20 mouse cellular contexts compared by ENCODE assay signal in the genomic region with DNA sequence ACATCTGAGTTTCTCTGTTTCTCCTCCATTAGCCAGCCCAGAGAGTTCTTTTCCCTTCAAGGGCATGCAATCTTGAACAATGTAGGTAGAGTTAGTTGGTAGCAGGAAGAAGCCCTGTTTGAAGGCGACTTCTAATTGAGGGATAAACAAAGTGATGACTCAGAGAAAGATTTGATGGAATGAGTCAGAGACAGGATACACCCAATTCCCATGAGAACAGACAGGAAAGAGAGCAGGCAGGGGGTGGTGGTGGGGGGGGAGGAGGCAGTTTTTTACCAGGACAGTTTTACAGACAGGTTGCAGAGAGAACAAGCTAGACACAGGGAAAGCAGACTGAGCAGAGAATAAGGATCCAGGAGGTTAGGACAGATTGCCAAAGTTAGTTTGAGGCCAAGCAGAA. TPM values are rescaled to one million over a fixed set of nuclear protein-coding genes. Genes with fewer than 3 reads are reported as not detected.
DNase-seq lines count a peak whose midpoint lies in the region; TF ChIP-seq lines count a peak whose summit lies in the region.
"Had no signal": no experiment of that assay in that cellular context is flagged by ENCODE, and none has a peak within 500 bp of the region (broad histone marks: within the 10 kb centered on the region; RNA-seq: fewer than 3 reads in every experiment).

No protein-coding gene starts in this region.

- no peak for TF ChIP-seq CTCF in cerebellum, adult 2 months (IDR thresholded peaks at IDR 0.05; ENCODE audit: borderline replicate concordance, insufficient read depth, low read depth, low read length)

- no peaks in the 10 kb centered on the region for H3K4me1 ChIP-seq in cerebellum, adult 2 months (ENCODE audit: control insufficient read depth, insufficient read depth, low read length)
- H3K4me1 ChIP-seq: embryonic facial prominence, embryonic 10.5 days; heart, embryonic 12.5 days; intestine, embryonic 15.5 days had no signal

- H3K4me3 ChIP-seq in cerebellum, adult 2 months (replicated peaks; ENCODE audit: insufficient read depth, low read depth, low read length): no peak overlapping the region
- H3K4me3 ChIP-seq: embryonic facial prominence, embryonic 10.5 days; erythroblast, embryonic 14.5 days; forebrain, embryonic 10.5 days; heart, embryonic 12.5 days; hindbrain, embryonic 10.5 days; intestine, embryonic 15.5 days had no signal

- no peaks in the 10 kb centered on the region; the same call in 1 of the 2 replicates for H3K27me3 ChIP-seq in cerebellum, adult 2 months (ENCODE audit: control insufficient read depth, insufficient read depth, low read length)
- H3K27me3 ChIP-seq: heart, embryonic 12.5 days; intestine, embryonic 15.5 days had no signal

- peak; percentile 80 for DNase-seq in 3134 (ENCODE audit: extremely low read depth, insufficient read length, low spot score)
- peak; percentile 88 for DNase-seq in 3T3-L1 (ENCODE audit: low read depth, low spot score)
- peak; percentile 33 for DNase-seq in MN1 (ENCODE audit: low spot score)
- DNase-seq in R1 (ENCODE audit: low read depth, low spot score): peak; percentile 71
- DNase-seq in urinary bladder, postnatal 36 days (ENCODE audit: low spot score in 2 of 2): no peak
- DNase-seq in cerebellum, adult 2 months: no peak
- no peak for DNase-seq in left cerebral cortex, adult 9 months (ENCODE audit: low spot score in 2 of 2)
- no peak for DNase-seq in heart, adult 11 months
- DNase-seq: adrenal gland, postnatal 14 days; cerebellum, adult 18-20 months; cerebellum, postnatal 10 days; gastrocnemius, postnatal 10 days had no signal

- 74% methylated on average over 1 of the region's 1 CpGs for WGBS in cerebellum, adult 2 months

- no peak overlapping the region for H3K27ac ChIP-seq in cerebellum, adult 2 months (ENCODE audit: insufficient read depth, low read length)
- H3K27ac ChIP-seq: embryonic facial prominence, embryonic 10.5 days; forebrain, embryonic 10.5 days; hindbrain, embryonic 10.5 days; hindbrain, embryonic 14.5 days; intestine, embryonic 15.5 days had no signal

- no peak for TF ChIP-seq POLR2A in cerebellum, adult 2 months (IDR thresholded peaks at IDR 0.05; ENCODE audit: borderline replicate concordance, insufficient read depth, low read length)

RNA-seq across cellular contexts. Expression of a gene that starts 29.0 kb away (rescaled TPM):
- polyA plus RNA-seq in cerebellum, adult 2 months (2012; rRNA removed): 0.90 and 1.1 TPM in 2 replicates
- polyA plus RNA-seq: erythroblast, embryonic 14.5 days; G1E had no signal

RNA-seq across cellular contexts. Expression of a gene that starts 40.4 kb away (rescaled TPM):
- polyA plus RNA-seq in cerebellum, adult 2 months (2012; rRNA removed): 0.62 and 1.4 TPM in 2 replicates

Comparison
In these comparisons a context has a peak if more than half of its experiments do, and no peak if none do; other contexts are left out.
1. DNase-seq: peak in 3134 (single experiment), 3T3-L1 (single experiment), MN1 (single experiment) and R1 (single experiment); none in urinary bladder, postnatal 36 days (0 of 2), cerebellum, adult 2 months (0 of 2), left cerebral cortex, adult 9 months (0 of 2) and heart, adult 11 months (single experiment).